Mouse (Mus musculus) embryonic facial prominence, embryonic 11.5 days (tissue): ENCODE results near the gene Veph1. TPM values are rescaled to one million over a fixed set of nuclear protein-coding genes. Genes with fewer than 3 reads are reported as not detected.
A peak's percentile ranks its signal among the peaks of the same experiment; 100 is the strongest.
"Not testable (repeated sequence)": the region's sequence is repeated elsewhere in the genome, so short reads cannot be mapped to it uniquely, and the experiment has no call there.

Experiments
- ATAC-seq: fragments of 200-750 bp; cut with Nextera tagmentation; replicated peaks from 2 replicates; pipeline ENCODE4 v1.8.0; 2017; ENCODE audit warnings: low read depth; ENCODE audit not compliant: insufficient number of reproducible peaks, low FRiP score, low TSS enrichment
- DNase-seq: peaks from one replicate; pipeline ENCODE4 v3.0.0-alpha.2; 2015; ENCODE audit warnings: low spot score
- H3K27ac ChIP-seq: fragments of 300-500 bp; sonication (generic); replicated peaks from 2 replicates; pipeline ENCODE4 v1.5.1; 2014; ENCODE audit warnings: mild to moderate bottlenecking, low read depth, low read length, control low read depth
- H3K27me3 ChIP-seq: fragments of 300-500 bp; sonication (generic); 2 replicates; pipeline ENCODE4 v1.6.1; 2014; ENCODE audit warnings: mild to moderate bottlenecking, low read length, moderate library complexity, mixed read lengths; ENCODE audit not compliant: control insufficient read depth, insufficient read depth
- H3K36me3 ChIP-seq: fragments of 300-500 bp; sonication (generic); replicated peaks from 2 replicates; pipeline ENCODE4 v1.6.1; 2014; ENCODE audit warnings: low read depth, mild to moderate bottlenecking, low read length, moderate library complexity, mixed read lengths; ENCODE audit not compliant: control insufficient read depth, insufficient read depth
- H3K4me1 ChIP-seq: fragments of 300-500 bp; sonication (generic); 2 replicates; pipeline ENCODE4 v1.6.1; 2014; ENCODE audit warnings: low read length, mixed read lengths; ENCODE audit not compliant: control insufficient read depth, insufficient read depth
- H3K4me2 ChIP-seq: fragments of 300-500 bp; sonication (generic); 2 replicates; pipeline ENCODE4 v1.6.1; 2014; ENCODE audit warnings: low read depth, mild to moderate bottlenecking, control low read depth, low read length, moderate library complexity
- H3K4me3 ChIP-seq: fragments of 300-500 bp; sonication (generic); 2 replicates; pipeline ENCODE4 v1.5.1; 2014; ENCODE audit warnings: low read depth, low read length, control low read depth
- H3K9ac ChIP-seq: fragments of 300-500 bp; sonication (generic); replicated peaks from 2 replicates; pipeline ENCODE4 v1.6.1; 2014; ENCODE audit warnings: mild to moderate bottlenecking, control low read depth, low read length
- H3K9me3 ChIP-seq: fragments of 300-500 bp; sonication (generic); replicated peaks from 2 replicates; pipeline ENCODE4 v1.6.1; 2016; ENCODE audit warnings: mild to moderate bottlenecking, low read length, inconsistent platforms, mixed read lengths; ENCODE audit not compliant: control insufficient read depth
- WGBS: fragments of 180-500 bp; shearing (Covaris S2); extraction: QIAGEN DNeasy Blood & Tissue Kit; methylation state at CpG from one replicate; pipeline ENCODE4 v1.1.7; 2014; 5-methylcytosine and 5-hydroxymethylcytosine counted together
- polyA plus RNA-seq: library from polyadenylated mRNA; unstranded; fragments of >200 nt; fragmentation: Nextera tagmentation; extraction: Ambion mirVana; gene quantifications from 2 replicates; pipeline ENCODE4 v1.2.1, GENCODE M21; 2014

The Veph1 gene
- polyA plus RNA-seq, 1 experiment from 2014 or later = 5.5 TPM

- H3K9ac ChIP-seq = no peak overlapping the region
- no peak overlapping the region for H3K27ac ChIP-seq
- WGBS = 82% methylated on average over 9 of the region's 9 CpGs
- H3K27me3 ChIP-seq = no peaks in the 10 kb centered on the region
- H3K9me3 ChIP-seq = no peaks in the 10 kb centered on the region
- ATAC-seq = no peak
- H3K36me3 ChIP-seq = no peaks in the 10 kb centered on the region
- no peaks in the 10 kb centered on the region for H3K4me1 ChIP-seq
- no peak overlapping the region for H3K4me2 ChIP-seq
- no peak overlapping the region for H3K4me3 ChIP-seq
- no peak for DNase-seq
These were observed 42.0 kb downstream of the Veph1 start for GRCm38 (mm10) chr3:66254504-66255105.

- no peak for ATAC-seq
- WGBS = 72% methylated on average over 7 of the region's 7 CpGs
- Histone ChIP-seq H3K4me3 (no peak overlapping the region), H3K4me1 (no peaks in the 10 kb centered on the region), H3K4me2 (no peak overlapping the region), H3K9ac (no peak overlapping the region), H3K36me3 (no peaks in the 10 kb centered on the region), H3K9me3 (no peaks in the 10 kb centered on the region), H3K27me3 (no peaks in the 10 kb centered on the region), H3K27ac (no peak overlapping the region)
- DNase-seq = no peak
These were observed 44.8 kb downstream of the Veph1 start for GRCm38 (mm10) chr3:66251842-66252241.

- H3K4me3 ChIP-seq = no peak overlapping the region
- no peak overlapping the region for H3K9ac ChIP-seq
- no peak for ATAC-seq
- no peaks in the 10 kb centered on the region for H3K27me3 ChIP-seq
- no peak overlapping the region for H3K4me2 ChIP-seq
- no peaks in the 10 kb centered on the region for H3K9me3 ChIP-seq
- H3K36me3 ChIP-seq = no peaks in the 10 kb centered on the region
- no peak for DNase-seq
- H3K27ac ChIP-seq = no peak overlapping the region
- H3K4me1 ChIP-seq = no peaks in the 10 kb centered on the region
These were observed 56.2 kb downstream of the Veph1 start for GRCm38 (mm10) chr3:66240476-66240875.

- H3K27me3 ChIP-seq, H3K9me3 ChIP-seq, H3K4me3 ChIP-seq, H3K36me3 ChIP-seq, H3K9ac ChIP-seq, H3K4me2 ChIP-seq, H3K27ac ChIP-seq, H3K4me1 ChIP-seq: not testable (repeated sequence)
- 50% methylated on average over 4 of the region's 4 CpGs for WGBS
- 0 out of 2 replicates have a peak, but pooled peaks have one; percentile 52 for ATAC-seq
- DNase-seq = peak; percentile 59
These were observed 60.3 kb downstream of the Veph1 start for GRCm38 (mm10) chr3:66236234-66236871.

- Histone ChIP-seq H3K4me1 (no peaks in the 10 kb centered on the region), H3K9me3 (no peaks in the 10 kb centered on the region), H3K4me2 (no peak overlapping the region), H3K4me3 (no peak overlapping the region), H3K36me3 (no peaks in the 10 kb centered on the region), H3K27ac (no peak overlapping the region), H3K27me3 (no peaks in the 10 kb centered on the region), H3K9ac (no peak overlapping the region)
- ATAC-seq = no peak
- WGBS = 79% methylated on average over 15 of the region's 15 CpGs
- DNase-seq = no peak
These were observed 71.6 kb downstream of the Veph1 start for GRCm38 (mm10) chr3:66224931-66225537.

GRCm38 (mm10) chr3:66221243-66221611 is 75.4 kb downstream of the Veph1 start:
- ATAC-seq (peak; percentile 77), DNase-seq (peak; percentile 70)
- H3K9ac ChIP-seq = peak overlapping the region; percentile 86
- peak overlapping the region; percentile 90 for H3K4me2 ChIP-seq
- H3K27ac ChIP-seq = peak overlapping the region; percentile 80; the same call in 1 of the 2 replicates
- H3K9me3 ChIP-seq = no peaks in the 10 kb centered on the region
- WGBS = under 1% methylated on average over 11 of the region's 11 CpGs
- peaks cover 3% of the 10 kb centered on the region; the same call in 1 of the 2 replicates for H3K4me1 ChIP-seq
- peak overlapping the region; percentile 64 for H3K4me3 ChIP-seq
- H3K36me3 ChIP-seq = no peaks in the 10 kb centered on the region
- H3K27me3 ChIP-seq = no peaks in the 10 kb centered on the region

GRCm38 (mm10) chr3:66220554-66221242 is 75.9 kb downstream of the Veph1 start:
- no peaks in the 10 kb centered on the region for H3K27me3 ChIP-seq
- peak overlapping the region; percentile 64 for H3K4me3 ChIP-seq
- peak overlapping the region; percentile 80 for H3K27ac ChIP-seq
- peak; percentile 89 for ATAC-seq
- peak; percentile 62 for DNase-seq
- H3K36me3 ChIP-seq = no peaks in the 10 kb centered on the region
- peak overlapping the region; percentile 86 for H3K9ac ChIP-seq
- H3K4me2 ChIP-seq = peak overlapping the region; percentile 90
- peaks cover 3% of the 10 kb centered on the region; the same call in 1 of the 2 replicates for H3K4me1 ChIP-seq
- H3K9me3 ChIP-seq = no peaks in the 10 kb centered on the region
- under 1% methylated on average over 50 of the region's 54 CpGs for WGBS
